Mouse (Mus musculus) embryonic facial prominence, embryonic 15.5 days (tissue): Measurements from ENCODE around the gene Nup50. TPM values are rescaled to one million over a fixed set of nuclear protein-coding genes. Genes with fewer than 3 reads are reported as not detected.

Source experiments
- ATAC-seq: fragments of 200-750 bp; cut with Nextera tagmentation; 2 replicates; pipeline ENCODE4 v1.8.0; 2017; ENCODE audit warnings: low read depth, moderate TSS enrichment; ENCODE audit not compliant: insufficient number of reproducible peaks, low FRiP score, low TSS enrichment
- H3K27ac ChIP-seq: fragments of 300-500 bp; sonication (generic); replicated peaks from 2 replicates; pipeline ENCODE4 v1.5.1; 2015; ENCODE audit warnings: mild to moderate bottlenecking, inconsistent platforms
- H3K27me3 ChIP-seq: fragments of 300-500 bp; sonication (generic); 2 replicates; pipeline ENCODE4 v1.6.1; 2015; ENCODE audit warnings: inconsistent platforms
- H3K36me3 ChIP-seq: fragments of 300-500 bp; sonication (generic); 2 replicates; pipeline ENCODE4 v1.6.1; 2015; ENCODE audit warnings: mild to moderate bottlenecking, inconsistent platforms
- H3K4me1 ChIP-seq: fragments of 300-500 bp; sonication (generic); 2 replicates; pipeline ENCODE4 v1.6.1; 2015; ENCODE audit warnings: inconsistent platforms
- H3K4me2 ChIP-seq: fragments of 300-500 bp; sonication (generic); replicated peaks from 2 replicates; pipeline ENCODE4 v1.6.1; 2015; ENCODE audit warnings: mild to moderate bottlenecking, inconsistent platforms
- H3K4me3 ChIP-seq: fragments of 300-500 bp; sonication (generic); replicated peaks from 2 replicates; pipeline ENCODE4 v1.5.1; 2015; ENCODE audit warnings: mild to moderate bottlenecking, inconsistent platforms
- H3K9ac ChIP-seq: fragments of 300-500 bp; sonication (generic); 2 replicates; pipeline ENCODE4 v1.6.1; 2015; ENCODE audit warnings: inconsistent platforms
- H3K9me3 ChIP-seq: fragments of 300-500 bp; sonication (generic); replicated peaks from 2 replicates; pipeline ENCODE4 v1.6.1; 2016; ENCODE audit warnings: inconsistent platforms
- WGBS: fragments of 180-500 bp; shearing (Covaris S2); methylation state at CpG from one replicate; pipeline ENCODE4 v1.1.7; 2015; 5-methylcytosine and 5-hydroxymethylcytosine counted together
- polyA plus RNA-seq: library from polyadenylated mRNA; unstranded; fragments of >200 nt; fragmentation: Nextera tagmentation; extraction: Ambion mirVana; gene quantifications from 2 replicates; pipeline ENCODE4 v1.2.1, GENCODE M21; 2015

Nup50 gene
- polyA plus RNA-seq, 1 experiment from 2014 or later: 32.1 TPM

GRCm38 (mm10) chr15:84919938-84920337 is 3.3 kb upstream of the Nup50 start, which contains the start of gene Gm29666:
TSS of gene Gm29666 (minus strand) at chr15:84920038.
- H3K27me3 ChIP-seq: no peaks in the 10 kb centered on the region
- no peak within 1 kb of the TSS for H3K4me2 ChIP-seq
- WGBS: 91% methylated on average over 3 of the region's 3 CpGs
- peaks cover 9% of the 10 kb centered on the region for H3K4me1 ChIP-seq
- H3K4me3 ChIP-seq: no peak within 1 kb of the TSS
- no peaks in the 10 kb centered on the region for H3K36me3 ChIP-seq
- no peak for ATAC-seq
- H3K9ac ChIP-seq: no peak within 1 kb of the TSS
- H3K9me3 ChIP-seq: no peaks in the 10 kb centered on the region
- H3K27ac ChIP-seq: no peak within 1 kb of the TSS

DNA sequence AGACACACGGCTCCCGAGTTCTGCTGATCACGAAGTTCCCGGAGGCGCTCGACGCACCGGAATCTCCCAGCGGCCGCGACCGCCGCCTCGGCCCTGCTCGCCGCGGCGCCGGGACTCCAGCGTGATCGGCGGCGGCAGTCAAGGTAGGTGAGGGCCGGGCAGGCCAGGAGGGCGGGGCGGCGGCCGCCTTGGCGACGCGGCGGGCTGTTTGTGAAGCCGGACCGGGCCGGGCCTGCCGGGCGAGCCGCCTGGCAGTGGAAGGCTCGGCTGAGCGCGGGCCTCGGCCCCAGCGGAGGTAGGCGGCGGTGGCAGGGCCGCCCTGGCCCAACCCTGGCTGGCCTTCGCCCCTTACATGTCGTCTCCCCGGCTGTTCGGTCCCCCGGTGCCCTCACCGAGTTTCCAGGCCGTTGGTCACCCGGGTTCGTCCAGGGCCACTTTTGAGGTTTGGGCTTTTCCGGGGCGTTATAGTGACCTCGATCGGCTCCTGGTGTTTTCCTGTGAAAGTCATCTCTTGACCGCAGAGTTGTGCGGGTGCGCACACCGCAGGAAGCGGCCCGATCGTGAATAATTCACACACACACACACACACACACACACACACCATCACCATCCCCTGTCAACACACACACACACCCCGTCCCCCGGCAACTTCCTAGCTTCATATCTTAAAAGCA is 434 bp downstream of the Nup50 start:
- under 1% methylated on average over 68 of the region's 68 CpGs for WGBS
- H3K4me2 ChIP-seq: peak overlapping the region; percentile 59
- H3K4me3 ChIP-seq: peak overlapping the region; percentile 96
- H3K27ac ChIP-seq: peak overlapping the region; percentile 98
- H3K4me1 ChIP-seq: peaks cover 14% of the 10 kb centered on the region
- H3K9me3 ChIP-seq: no peaks in the 10 kb centered on the region
- peak; percentile 61 for ATAC-seq
- no peaks in the 10 kb centered on the region for H3K27me3 ChIP-seq
- H3K9ac ChIP-seq: peak overlapping the region; percentile 98
- H3K36me3 ChIP-seq: peaks cover 12% of the 10 kb centered on the region

- 9% methylated on average over 9 of the region's 9 CpGs for whole genome bisulfite sequencing
- Histone ChIP-seq H3K4me2 (peak overlapping the region; percentile 59), H3K9me3 (no peaks in the 10 kb centered on the region), H3K27ac (peak overlapping the region; percentile 98; the same call in 1 of the 2 replicates), H3K4me3 (peak overlapping the region; percentile 96), H3K36me3 (peaks cover 24% of the 10 kb centered on the region), H3K9ac (peak overlapping the region; percentile 98; the same call in 1 of the 2 replicates), H3K27me3 (no peaks in the 10 kb centered on the region), H3K4me1 (peaks cover 14% of the 10 kb centered on the region)
- ATAC-seq: no peak
Measured at GRCm38 (mm10) chr15:84924781-84925315, 1.6 kb downstream of the Nup50 start.

DNA sequence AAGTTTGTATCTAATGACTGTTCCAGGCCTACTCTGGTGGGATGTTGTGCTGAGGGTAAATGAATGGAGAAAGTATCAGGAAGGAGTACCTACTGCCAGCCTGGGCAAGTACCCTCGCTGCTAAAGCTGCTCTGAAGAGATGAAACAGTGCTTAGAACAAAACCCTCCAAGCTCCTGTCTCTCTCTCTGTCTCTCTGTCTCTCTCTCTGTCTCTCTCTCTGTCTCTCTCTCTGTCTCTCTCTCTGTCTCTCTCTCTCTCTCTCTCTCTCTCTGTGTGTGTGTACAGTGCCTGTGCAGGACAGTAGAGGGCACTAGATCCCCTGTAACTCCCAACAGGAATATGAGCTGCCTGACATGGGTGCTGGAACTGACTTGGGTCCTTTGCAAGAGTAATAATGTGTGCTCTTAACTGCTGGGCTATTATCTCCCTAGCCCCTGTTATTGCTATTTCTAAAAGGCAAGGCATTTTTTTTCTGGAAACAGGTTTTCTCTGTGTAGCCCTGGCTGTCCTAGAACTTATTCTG is 2.3 kb downstream of the Nup50 start:
- peak overlapping the region; percentile 59 for H3K4me2 ChIP-seq
- peaks cover 14% of the 10 kb centered on the region for H3K4me1 ChIP-seq
- 60% methylated on average over 1 of the region's 1 CpGs for WGBS
- H3K27ac ChIP-seq: no peak overlapping the region
- H3K4me3 ChIP-seq: 0 out of 2 replicates have a peak overlapping the region, but pooled peaks have one; percentile 96
- H3K36me3 ChIP-seq: peaks cover 31% of the 10 kb centered on the region
- H3K9me3 ChIP-seq: no peaks in the 10 kb centered on the region
- H3K9ac ChIP-seq: no peak overlapping the region
- H3K27me3 ChIP-seq: no peaks in the 10 kb centered on the region
- no peak for ATAC-seq

DNA sequence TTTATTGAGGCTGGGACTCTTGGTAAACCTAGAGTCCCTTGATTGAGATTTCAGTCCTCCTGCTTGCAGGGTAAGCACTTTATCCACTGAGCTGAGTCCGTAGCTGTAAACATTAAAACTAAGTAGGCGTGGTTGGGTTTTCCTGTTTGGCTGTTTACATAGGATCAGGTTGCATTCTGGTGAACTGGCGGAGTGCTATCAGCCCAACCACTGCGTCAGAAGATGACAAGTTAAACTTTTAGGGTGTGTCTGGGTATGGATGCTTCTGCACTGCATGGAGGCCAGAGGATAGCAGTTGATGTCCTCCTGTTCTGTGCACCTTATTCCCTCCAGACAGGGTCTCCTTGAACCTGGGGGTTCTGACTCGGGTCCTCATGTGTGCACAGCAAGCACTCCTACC is 9.1 kb downstream of the Nup50 start:
- no peaks in the 10 kb centered on the region for H3K9me3 ChIP-seq
- H3K9ac ChIP-seq: no peak overlapping the region
- no peaks in the 10 kb centered on the region for H3K27me3 ChIP-seq
- H3K4me2 ChIP-seq: no peak overlapping the region
- ATAC-seq: no peak
- 51% methylated on average over 5 of the region's 5 CpGs for WGBS
- H3K27ac ChIP-seq: no peak overlapping the region
- H3K4me1 ChIP-seq: no peaks in the 10 kb centered on the region
- H3K36me3 ChIP-seq: peaks cover 96% of the 10 kb centered on the region
- H3K4me3 ChIP-seq: no peak overlapping the region

- ATAC-seq: no peak
- 91% methylated on average over 16 of the region's 16 CpGs for WGBS
- no peaks in the 10 kb centered on the region for H3K4me1 ChIP-seq
- H3K27me3 ChIP-seq: no peaks in the 10 kb centered on the region
- H3K9me3 ChIP-seq: no peaks in the 10 kb centered on the region
- peaks cover 99% of the 10 kb centered on the region for H3K36me3 ChIP-seq
- no peak overlapping the region for H3K4me2 ChIP-seq
- H3K4me3 ChIP-seq: no peak overlapping the region
- no peak overlapping the region for H3K9ac ChIP-seq
- no peak overlapping the region for H3K27ac ChIP-seq
Measured at GRCm38 (mm10) chr15:84934901-84935300, 11.7 kb downstream of the Nup50 start.

DNA sequence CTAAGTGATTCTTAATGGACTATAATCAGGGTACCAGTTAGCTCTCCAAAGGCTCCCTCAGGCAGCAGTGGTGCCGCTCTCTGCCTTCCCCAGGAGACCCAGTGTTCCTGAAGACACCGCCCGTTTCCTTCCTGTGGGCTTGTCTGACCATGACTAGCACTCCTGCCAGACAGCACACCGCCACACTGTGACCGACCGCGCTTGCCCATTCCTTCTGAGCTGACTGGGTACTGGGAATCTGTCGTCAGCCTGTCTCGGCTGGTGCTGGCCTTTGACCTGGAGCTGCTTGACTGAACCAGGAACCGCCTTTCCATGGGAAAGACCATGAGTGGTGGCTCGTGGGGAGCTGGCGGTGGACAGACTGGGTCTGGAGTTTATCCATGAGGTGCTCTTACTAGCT is 16.9 kb downstream of the Nup50 start:
- ATAC-seq: no peak
- H3K4me2 ChIP-seq: no peak overlapping the region
- no peak overlapping the region for H3K4me3 ChIP-seq
- no peaks in the 10 kb centered on the region for H3K27me3 ChIP-seq
- WGBS: 76% methylated on average over 12 of the region's 12 CpGs
- H3K4me1 ChIP-seq: no peaks in the 10 kb centered on the region
- H3K9ac ChIP-seq: no peak overlapping the region
- H3K36me3 ChIP-seq: peaks cover 71% of the 10 kb centered on the region
- H3K9me3 ChIP-seq: no peaks in the 10 kb centered on the region
- no peak overlapping the region for H3K27ac ChIP-seq

GRCm38 (mm10) chr15:84942647-84943285 is 19.6 kb downstream of the Nup50 start:
- Histone ChIP-seq H3K4me1 (no peaks in the 10 kb centered on the region), H3K9me3 (no peaks in the 10 kb centered on the region), H3K27ac (no peak overlapping the region), H3K27me3 (no peaks in the 10 kb centered on the region), H3K4me3 (no peak overlapping the region), H3K4me2 (no peak overlapping the region), H3K9ac (no peak overlapping the region), H3K36me3 (peaks cover 44% of the 10 kb centered on the region)
- WGBS: 66% methylated on average over 11 of the region's 11 CpGs
- ATAC-seq: no peak

DNA sequence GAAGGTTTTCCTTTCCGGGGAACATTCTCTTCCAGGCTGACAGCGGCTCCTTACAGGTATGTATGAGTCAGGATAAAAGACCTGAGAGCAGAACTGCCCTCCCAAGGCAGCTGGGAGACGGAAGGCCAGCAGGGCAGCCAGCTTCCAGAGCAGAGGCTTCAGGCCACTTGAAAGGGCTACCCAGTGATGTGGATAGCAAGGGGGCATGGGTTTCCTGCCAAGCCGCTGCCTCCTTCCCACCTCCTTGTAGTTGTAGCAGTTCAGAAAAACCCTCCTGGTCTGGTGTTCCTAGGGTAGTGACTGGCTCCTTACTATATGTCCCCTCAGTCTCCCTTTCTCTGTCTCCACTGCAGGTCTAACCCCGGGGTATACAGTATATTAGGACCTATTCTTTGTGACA is 21.1 kb downstream of the Nup50 start:
- no peak overlapping the region for H3K27ac ChIP-seq
- no peak overlapping the region for H3K4me3 ChIP-seq
- WGBS: 81% methylated on average over 5 of the region's 5 CpGs
- no peak overlapping the region for H3K9ac ChIP-seq
- peaks cover 43% of the 10 kb centered on the region for H3K36me3 ChIP-seq
- H3K9me3 ChIP-seq: no peaks in the 10 kb centered on the region
- H3K27me3 ChIP-seq: no peaks in the 10 kb centered on the region
- no peak for ATAC-seq
- H3K4me1 ChIP-seq: no peaks in the 10 kb centered on the region
- H3K4me2 ChIP-seq: no peak overlapping the region

- H3K27me3 ChIP-seq: no peaks in the 10 kb centered on the region
- no peak overlapping the region for H3K27ac ChIP-seq
- H3K4me1 ChIP-seq: no peaks in the 10 kb centered on the region
- peaks cover 54% of the 10 kb centered on the region for H3K36me3 ChIP-seq
- H3K9ac ChIP-seq: no peak overlapping the region
- H3K4me2 ChIP-seq: no peak overlapping the region
- 92% methylated on average over 14 of the region's 14 CpGs for WGBS
- ATAC-seq: no peak
- no peaks in the 10 kb centered on the region for H3K9me3 ChIP-seq
- no peak overlapping the region for H3K4me3 ChIP-seq
Measured at GRCm38 (mm10) chr15:84948990-84949389, 25.8 kb downstream of the Nup50 start.

GRCm38 (mm10) chr15:84950053-84950452 is 26.8 kb downstream of the Nup50 start:
- Histone ChIP-seq H3K27me3 (no peaks in the 10 kb centered on the region), H3K4me2 (no peak overlapping the region), H3K36me3 (peaks cover 61% of the 10 kb centered on the region), H3K27ac (no peak overlapping the region), H3K9ac (no peak overlapping the region), H3K4me1 (no peaks in the 10 kb centered on the region), H3K4me3 (no peak overlapping the region), H3K9me3 (no peaks in the 10 kb centered on the region)
- 92% methylated on average over 4 of the region's 4 CpGs for WGBS
- no peak for ATAC-seq
